Mouse (Mus musculus) lung, adult 2 months (tissue): ENCODE measurements around the gene Frk. TPM values are rescaled to one million over a fixed set of nuclear protein-coding genes. Genes with fewer than 3 reads are reported as not detected.
"Not testable (repeated sequence)": the region's sequence is repeated elsewhere in the genome, so short reads cannot be mapped to it uniquely, and the experiment has no call there.

Experiments used
- DNase-seq: peaks from one replicate; pipeline ENCODE4 v3.0.0; 2022
- H3K4me1 ChIP-seq: fragments of 200-500 bp; 2 replicates; pipeline ENCODE4 v1.6.1; 2011; ENCODE audit warnings: low read length; ENCODE audit not compliant: control insufficient read depth, insufficient read depth
- H3K4me3 ChIP-seq: fragments of 200-500 bp; replicated peaks from 2 replicates; pipeline ENCODE3; 2011; ENCODE audit warnings: low read depth, mild to moderate bottlenecking, control low read depth, low read length; ENCODE audit errors: extremely low read depth
- CTCF ChIP-seq: fragments of 200-500 bp; IDR thresholded peaks from 2 replicates; pipeline ENCODE4 v1.5.1; 2011; ENCODE audit warnings: mild to moderate bottlenecking, low read length, control low read depth; ENCODE audit not compliant: insufficient read depth
- POLR2A ChIP-seq: fragments of 200-500 bp; IDR thresholded peaks from 2 replicates; pipeline ENCODE4 v1.6.1; 2011; ENCODE audit warnings: low read depth, mild to moderate bottlenecking, control low read depth, low read length, borderline replicate concordance; ENCODE audit errors: extremely low read depth
- WGBS: fragments of 180-500 bp; shearing (Covaris S2); methylation state at CpG from one replicate; pipeline ENCODE4 v1.1.7; 2018; 5-methylcytosine and 5-hydroxymethylcytosine counted together
- polyA plus RNA-seq: library from polyadenylated mRNA; depleted of rRNA; stranded (reverse); fragments of >200 nt; gene quantifications from 2 replicates; pipeline ENCODE4 v1.2.3, GENCODE M21; 2012; rRNA removed

Gene Frk
- 0.80 and 1.5 TPM in 2 replicates for polyA plus RNA-seq

DNA sequence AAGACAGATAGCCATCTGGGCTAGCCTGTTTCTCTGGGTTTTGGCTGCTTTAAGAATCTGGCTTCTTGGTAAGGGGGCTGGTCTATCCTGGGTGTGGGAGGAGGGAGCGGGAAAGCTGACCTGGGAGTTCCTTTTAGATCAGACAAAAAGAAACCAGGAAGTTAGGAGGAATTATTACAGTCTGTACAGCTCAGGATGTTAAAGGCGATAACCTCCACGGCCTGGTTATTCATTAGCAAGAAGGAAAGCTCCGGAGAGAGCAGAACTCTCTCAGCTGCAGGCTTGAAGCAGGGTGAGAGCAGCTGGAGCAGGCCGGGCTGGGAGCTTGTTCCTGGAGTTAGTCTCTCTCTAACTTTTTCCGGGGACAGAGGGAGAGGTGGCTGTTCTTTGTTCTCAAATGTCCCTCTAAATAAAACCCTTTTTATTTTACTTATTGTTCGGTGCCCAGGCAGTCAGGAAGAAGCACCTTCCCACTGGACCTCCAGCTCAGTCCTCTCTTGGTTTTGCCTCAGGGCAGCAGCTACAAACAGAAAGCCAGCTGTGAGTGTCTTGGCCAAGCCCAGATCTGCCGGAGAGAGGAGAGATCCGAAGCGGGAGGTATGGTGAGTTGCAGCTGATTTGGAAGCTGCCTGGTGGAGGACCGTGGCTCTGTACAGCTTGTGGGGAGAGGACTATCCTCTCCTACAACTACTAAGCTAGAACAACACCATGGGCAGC is at the start of gene Frk:
Frk (plus strand) TSS at position 103 of the 717 bp plus-strand sequence.
- Histone ChIP-seq H3K4me1 (no peaks in the 10 kb centered on the region; the same call in 1 of the 2 replicates), H3K4me3 (peak within 1 kb of the TSS; percentile 70)
- DNase-seq, result peak; percentile 46
- WGBS, result 12% methylated on average over 11 of the region's 11 CpGs
- TF ChIP-seq POLR2A (no peak), CTCF (no peak)

DNA sequence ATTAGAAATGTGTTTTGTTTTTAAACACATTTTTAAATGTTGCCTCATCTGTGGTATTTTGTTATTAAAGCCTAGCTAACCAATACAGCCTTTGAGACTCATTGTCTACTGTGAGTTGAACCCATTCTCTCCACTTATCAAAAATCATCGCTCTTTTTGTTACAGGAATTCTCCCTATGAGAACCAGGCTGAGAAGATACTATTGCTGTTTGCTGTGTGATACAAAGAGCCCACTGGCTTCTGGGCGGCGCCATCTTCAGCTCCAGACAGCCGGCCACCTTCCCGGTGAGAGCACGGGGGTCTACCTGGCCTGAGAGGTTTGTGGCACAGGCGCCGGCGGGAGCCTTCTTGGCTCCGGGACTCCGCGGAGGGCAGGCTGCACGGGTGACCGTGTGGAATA is 49.0 kb upstream of the Frk start:
- not testable (repeated sequence) for DNase-seq, H3K4me3 ChIP-seq, H3K4me1 ChIP-seq
- WGBS, result 90% methylated on average over 6 of the region's 14 CpGs

DNA sequence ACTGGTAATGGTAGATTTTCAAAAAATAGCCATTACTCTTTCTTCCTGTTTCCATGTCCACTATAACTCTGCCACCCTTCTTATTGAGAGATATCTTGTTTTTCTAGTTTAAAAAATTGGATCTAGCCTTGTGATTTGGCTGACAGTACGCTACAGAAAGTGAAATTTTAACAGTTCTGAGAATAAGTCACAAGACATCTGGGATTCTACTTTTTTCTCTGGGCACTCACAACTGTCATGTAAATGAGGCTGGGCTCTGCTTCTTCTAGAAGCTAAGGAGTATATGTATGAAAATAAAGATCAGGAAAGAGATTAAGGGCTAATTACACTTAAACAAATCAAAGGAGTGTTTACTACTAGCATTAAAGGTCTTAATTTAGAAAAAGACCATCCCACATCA is 33.7 kb upstream of the Frk start:
- no peak for TF ChIP-seq CTCF
- no peak for TF ChIP-seq POLR2A
- no peak overlapping the region for H3K4me3 ChIP-seq
- DNase-seq, result no peak
- H3K4me1 ChIP-seq, result no peaks in the 10 kb centered on the region
- WGBS, result 60% methylated on average over 1 of the region's 1 CpGs

DNA sequence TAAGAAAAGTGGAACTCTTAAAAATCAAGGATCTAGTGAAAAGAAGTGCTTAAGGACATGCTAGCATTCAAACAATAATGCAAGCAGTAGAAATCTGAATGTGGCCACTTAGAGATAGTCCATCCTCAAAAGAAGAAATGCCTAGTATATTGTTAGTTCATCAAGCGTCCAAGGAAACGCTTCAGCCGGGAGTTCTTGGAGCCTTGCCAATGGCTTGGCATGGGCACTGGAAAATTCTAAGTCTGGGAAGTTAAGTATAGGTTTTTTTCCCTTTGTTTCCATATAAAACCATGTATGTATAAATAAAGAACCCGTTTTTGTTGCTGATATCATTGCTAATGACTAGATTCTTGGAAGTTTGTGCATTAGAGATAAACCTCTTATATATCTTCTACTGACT is 21.7 kb upstream of the Frk start:
- no peak for DNase-seq
- TF ChIP-seq POLR2A, result no peak
- TF ChIP-seq CTCF, result no peak
- H3K4me3 ChIP-seq, result no peak overlapping the region
- no peaks in the 10 kb centered on the region for H3K4me1 ChIP-seq
- WGBS, result 6% methylated on average over 4 of the region's 4 CpGs

DNA sequence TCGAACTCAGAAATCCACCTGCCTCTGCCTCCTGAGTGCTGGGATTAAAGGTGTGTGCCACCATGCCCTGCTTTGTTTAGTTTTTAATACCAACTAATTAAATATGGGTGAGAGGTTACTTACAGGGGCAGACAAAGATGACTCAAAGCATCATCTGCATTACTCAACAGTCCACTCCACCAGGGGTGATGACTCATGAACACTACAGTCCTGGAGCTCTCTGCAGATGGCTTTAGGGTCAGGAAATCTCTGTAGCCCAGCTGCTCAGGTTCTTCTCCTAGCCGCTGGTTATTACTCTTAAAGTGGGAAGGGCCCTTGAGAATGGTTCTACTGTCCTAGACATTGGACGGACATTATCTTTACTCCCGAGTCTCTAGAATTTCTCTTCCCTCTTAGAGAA is 18.9 kb upstream of the Frk start:
- no peaks in the 10 kb centered on the region for H3K4me1 ChIP-seq
- WGBS, result 86% methylated on average over 4 of the region's 4 CpGs
- no peak for DNase-seq
- no peak overlapping the region for H3K4me3 ChIP-seq
- TF ChIP-seq POLR2A (no peak), CTCF (no peak)

DNA sequence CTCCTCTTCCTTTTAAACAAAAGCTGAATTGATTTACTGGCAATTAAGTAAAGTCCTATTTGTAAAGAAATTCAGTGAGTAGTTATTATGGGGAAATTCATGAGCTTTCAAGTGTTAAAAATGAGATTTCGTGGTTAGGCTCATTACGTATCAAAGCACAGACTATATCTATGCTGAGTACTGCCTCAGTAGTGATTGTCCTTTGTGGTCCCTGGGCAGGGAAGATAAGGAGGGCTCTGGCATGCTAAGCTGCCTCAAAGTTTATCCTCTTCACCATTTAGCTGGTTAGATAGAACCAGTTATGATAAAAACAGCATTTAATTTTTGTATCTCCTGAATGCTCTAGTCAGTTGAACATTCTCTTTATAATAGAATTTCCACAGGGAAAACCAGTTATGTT is 14.2 kb upstream of the Frk start:
- Histone ChIP-seq H3K4me1 (no peaks in the 10 kb centered on the region), H3K4me3 (no peak overlapping the region)
- DNase-seq, result no peak
- TF ChIP-seq CTCF (no peak), POLR2A (no peak)
- 70% methylated on average over 2 of the region's 2 CpGs for WGBS

DNA sequence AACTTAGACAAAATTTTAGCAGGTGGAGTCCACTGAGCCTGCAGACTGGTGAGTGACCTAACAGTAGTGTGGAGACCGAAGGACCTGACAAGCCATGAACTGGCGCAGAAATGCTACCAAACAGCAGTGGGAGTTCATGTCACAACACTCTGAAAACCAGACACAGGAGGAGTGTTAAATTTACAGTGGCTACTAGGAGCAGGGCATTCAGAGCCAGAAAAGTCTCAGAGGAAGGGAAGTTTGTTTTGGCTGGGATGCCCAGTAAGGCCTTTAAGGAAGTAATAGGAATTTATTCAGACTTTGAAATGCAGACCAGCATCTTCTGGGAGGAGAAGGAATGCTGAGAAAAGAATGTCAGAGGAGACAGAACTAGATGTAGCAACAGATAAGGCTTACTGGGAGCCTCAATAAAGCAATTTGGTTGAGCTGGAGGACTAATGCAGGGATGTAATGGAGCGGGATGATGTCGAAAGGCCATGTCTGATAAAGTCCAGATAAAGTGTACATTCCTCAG is 3.2 kb upstream of the Frk start:
- Histone ChIP-seq H3K4me3 (no peak overlapping the region), H3K4me1 (no peaks in the 10 kb centered on the region)
- TF ChIP-seq POLR2A, result no peak
- TF ChIP-seq CTCF, result no peak
- no peak for DNase-seq
- WGBS, result 65% methylated on average over 4 of the region's 4 CpGs

DNA sequence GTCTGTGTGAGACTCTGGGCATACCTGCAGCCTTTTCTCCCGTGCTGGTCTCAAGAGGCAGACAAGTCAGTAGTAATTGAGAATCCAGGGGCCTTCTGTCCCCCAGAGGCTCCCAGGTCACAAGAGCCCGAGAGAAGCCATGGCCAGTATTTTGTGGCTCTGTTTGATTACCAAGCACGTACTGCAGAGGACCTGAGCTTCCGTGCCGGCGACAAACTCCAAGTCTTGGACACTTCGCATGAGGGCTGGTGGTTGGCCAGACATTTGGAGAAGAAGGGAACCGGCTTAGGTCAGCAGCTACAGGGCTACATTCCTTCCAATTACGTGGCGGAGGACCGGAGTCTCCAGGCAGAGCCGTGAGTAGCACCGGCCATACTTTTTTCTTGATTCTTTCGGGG is 814 bp downstream of the Frk start:
- Histone ChIP-seq H3K4me3 (peak overlapping the region; percentile 70), H3K4me1 (no peaks in the 10 kb centered on the region; the same call in 1 of the 2 replicates)
- WGBS, result 30% methylated on average over 14 of the region's 14 CpGs
- DNase-seq, result peak; percentile 58
- TF ChIP-seq CTCF (no peak), POLR2A (no peak)

DNA sequence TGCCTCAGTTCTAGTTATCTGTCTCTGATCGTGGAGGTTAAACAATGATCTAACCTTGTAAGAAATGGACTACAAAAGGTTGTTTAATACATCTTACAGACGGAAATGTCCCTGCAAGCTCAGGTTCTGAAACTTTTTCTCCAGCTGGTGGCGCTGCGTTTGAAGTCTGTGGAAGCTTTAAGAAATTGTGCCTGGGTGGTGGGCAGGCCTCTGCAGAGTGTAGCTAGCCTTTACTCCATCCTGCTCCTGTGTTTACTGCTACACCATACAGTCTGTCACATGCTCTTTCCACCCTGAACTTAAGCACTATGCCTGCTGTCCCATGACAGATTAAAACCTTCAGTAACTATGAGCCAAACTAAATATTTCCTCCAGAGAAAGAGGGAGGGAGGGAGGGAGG is 1.9 kb downstream of the Frk start:
- WGBS, result 43% methylated on average over 4 of the region's 4 CpGs
- TF ChIP-seq POLR2A (no peak), CTCF (no peak)
- DNase-seq, result peak; percentile 40
- Histone ChIP-seq H3K4me3 (no peak overlapping the region), H3K4me1 (no peaks in the 10 kb centered on the region; the same call in 1 of the 2 replicates)

DNA sequence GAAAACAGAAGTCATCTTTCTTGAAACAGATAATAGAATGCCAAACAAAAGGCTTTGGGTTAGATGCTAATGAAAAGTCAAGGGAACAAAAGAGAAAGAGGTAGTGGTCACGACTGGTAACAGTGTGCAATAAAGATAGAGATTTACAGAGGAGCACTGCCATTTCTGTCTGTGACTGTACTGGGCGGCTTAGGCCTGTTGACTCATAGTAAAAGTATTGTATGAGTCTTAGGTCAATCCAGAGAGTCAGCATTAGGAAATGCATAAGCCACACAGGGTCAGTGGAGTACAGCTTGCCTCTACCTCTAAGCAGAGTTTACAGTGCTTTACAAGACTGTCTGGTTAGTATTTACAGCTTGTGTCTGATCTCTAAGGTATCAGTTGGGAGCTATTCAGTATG is 24.6 kb downstream of the Frk start:
- 77% methylated on average over 2 of the region's 2 CpGs for WGBS
- no peak overlapping the region for H3K4me3 ChIP-seq
- DNase-seq, result no peak
- TF ChIP-seq POLR2A (no peak), CTCF (no peak)
- peaks cover 2% of the 10 kb centered on the region for H3K4me1 ChIP-seq
